Mouse (Mus musculus): ENCODE results near the gene Golph3l. TPM values are rescaled to one million over a fixed set of nuclear protein-coding genes. Genes with fewer than 3 reads are reported as not detected.

Golph3l gene
- total RNA-seq, 2 experiments from 2014 or later = 22.3 to 25.2 TPM

Other genes with a start within 250 kb of the Golph3l start
- 10 to 100 TPM; 34.3 to 39.4 TPM for gene Setdb1, start 231.7 kb upstream of the Golph3l start, total RNA-seq (2021)
- not detected for gene 4930558C23Rik, start 186.1 kb upstream of the Golph3l start, total RNA-seq (2021)
- gene Arnt, start 154.5 kb upstream of the Golph3l start, total RNA-seq (2021) = 10 to 100 TPM; 28.5 to 40.4 TPM
- 1 to 10 TPM; 3.5 to 4.2 TPM for gene Ctsk, start 89.7 kb upstream of the Golph3l start, total RNA-seq (2021)
- 10 to 100 TPM; 56.8 to 65.8 TPM for gene Ctss, start 62.1 kb upstream of the Golph3l start, total RNA-seq (2021)
- not detected for gene Hormad1, start 29.3 kb upstream of the Golph3l start, total RNA-seq (2021)
- 100 to 1,000 TPM; 298 to 321 TPM for gene Ensa, start 36.1 kb downstream of the Golph3l start, total RNA-seq (2021)
- gene Mcl1, start 69.9 kb downstream of the Golph3l start, total RNA-seq (2021) = 10 to 100 TPM; 54.6 to 61.6 TPM
- gene Adamtsl4, start 99.0 kb downstream of the Golph3l start, total RNA-seq (2021) = 1 to 10 TPM; 3.7 to 4.0 TPM
- gene Ecm1, start 150.6 kb downstream of the Golph3l start, total RNA-seq (2021) = 1 to 10 TPM; 7.8 to 10.0 TPM
- gene Tars2, start 171.3 kb downstream of the Golph3l start, total RNA-seq (2021) = 10 to 100 TPM; 37.8 to 44.3 TPM
- 10 to 100 TPM; 62.3 to 69.6 TPM for gene Rprd2, start 229.9 kb downstream of the Golph3l start, total RNA-seq (2021)

Measured in layer of hippocampus, postnatal 25 days (tissue).